Mouse (Mus musculus) brain, embryonic 14.5 days (tissue): ENCODE data around the gene Gm19935. TPM values are rescaled to one million over a fixed set of nuclear protein-coding genes. Genes with fewer than 3 reads are reported as not detected.

ENCODE experiments used
- DNase-seq: peaks from one replicate; pipeline ENCODE4 v3.0.0-alpha.2; 2011; ENCODE audit warnings: low read depth
- CTCF ChIP-seq: fragments of 200-500 bp; IDR thresholded peaks from 2 replicates; pipeline ENCODE4 v1.5.1; 2012; ENCODE audit warnings: inconsistent platforms, mild to moderate bottlenecking, moderate library complexity, borderline replicate concordance; ENCODE audit not compliant: insufficient read depth, insufficient read length; ENCODE audit errors: extremely low read depth
- POLR2A ChIP-seq: fragments of 200-500 bp; IDR thresholded peaks from 2 replicates; pipeline ENCODE4 v1.6.1; 2012; ENCODE audit warnings: mild to moderate bottlenecking, inconsistent platforms, borderline replicate concordance; ENCODE audit not compliant: poor library complexity, insufficient read depth, insufficient read length, severe bottlenecking; ENCODE audit errors: extremely low read depth
- polyA plus RNA-seq: library from polyadenylated mRNA; depleted of rRNA; stranded (reverse); fragments of >200 nt; gene quantifications from 2 replicates; pipeline ENCODE4 v1.2.3, GENCODE M21; 2012; rRNA removed

The Gm19935 gene
- polyA plus RNA-seq, 1 experiment = 1.2 TPM

DNA sequence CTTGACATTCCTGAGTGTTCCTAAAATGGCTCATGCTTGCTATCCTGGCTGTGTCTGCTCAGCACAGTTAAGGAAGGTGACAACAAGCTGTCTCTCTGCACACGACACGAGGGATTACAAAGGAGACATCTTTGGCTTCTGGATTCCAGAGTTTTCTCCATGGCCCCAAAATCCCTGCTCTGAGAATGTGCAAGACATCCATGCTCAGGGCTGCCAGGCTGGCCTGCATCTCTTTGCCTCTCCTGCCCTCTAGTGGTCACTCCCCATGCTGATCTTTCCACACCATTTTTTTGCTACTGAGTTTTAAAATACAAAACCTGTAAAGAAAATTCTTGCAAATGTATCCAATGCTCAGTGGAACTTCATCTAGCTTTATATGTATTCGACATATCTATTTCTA lies 23.5 kb downstream of the Gm19935 start:
- DNase-seq = peak; percentile 90
- TF ChIP-seq CTCF (peak; percentile 93), POLR2A (no peak)

DNA sequence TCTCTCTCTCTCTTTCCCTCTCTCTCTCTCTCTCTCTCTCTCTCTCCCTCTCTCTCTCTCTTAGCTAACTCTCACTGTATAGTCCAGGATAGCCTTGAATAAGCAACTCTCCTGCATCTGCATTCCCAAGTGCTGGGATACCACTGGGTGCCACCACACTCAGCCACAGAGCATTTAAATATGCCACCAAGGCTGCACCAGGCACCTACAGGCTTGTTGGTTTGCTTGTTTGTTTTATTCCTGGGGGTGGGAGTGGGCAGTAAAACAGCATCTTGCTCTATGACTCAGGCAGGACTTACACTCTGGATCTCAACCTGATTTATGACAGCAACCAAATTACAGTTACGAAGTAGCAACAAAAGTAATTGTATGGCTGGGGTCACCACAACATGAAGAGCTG lies 25.6 kb downstream of the Gm19935 start:
- TF ChIP-seq CTCF = no peak
- TF ChIP-seq POLR2A = no peak
- no peak for DNase-seq

DNA sequence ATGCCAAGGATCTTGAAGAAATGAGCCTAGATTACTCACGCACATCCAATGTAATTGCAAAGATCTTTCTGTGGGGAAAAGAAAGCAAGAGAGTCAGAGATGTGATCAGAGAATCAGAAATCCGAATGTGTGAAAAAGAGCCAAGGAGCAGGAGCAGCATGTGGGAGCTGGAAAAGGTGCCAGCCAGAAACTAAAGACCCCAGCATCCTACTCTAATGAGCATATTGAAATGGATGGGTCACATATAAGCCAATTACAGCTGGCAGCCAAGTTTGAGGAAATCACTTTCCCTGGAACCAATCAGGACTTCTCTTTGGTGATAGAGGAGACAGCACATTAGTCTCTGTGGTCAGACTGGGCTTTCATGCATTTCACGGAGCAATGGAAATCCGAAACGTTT lies 47.4 kb downstream of the Gm19935 start:
- no peak for TF ChIP-seq CTCF
- no peak for TF ChIP-seq POLR2A
- DNase-seq = peak; percentile 62

Other genes starting within 250 kb of the Gm19935 start
- gene Chd9, start 11.0 kb upstream of the Gm19935 start, polyA plus RNA-seq = 74.7 and 79.5 TPM in 2 replicates